14 mouse cellular contexts compared by ENCODE assay signal in genomic region chr2:129330540-129330939, GRCm38 (mm10). TPM values are rescaled to one million over a fixed set of nuclear protein-coding genes. Genes with fewer than 3 reads are reported as not detected.
DNase-seq lines count a peak whose midpoint lies in the region; ATAC-seq lines count a peak whose summit lies in the region.
"Had no signal": no experiment of that assay in that cellular context is flagged by ENCODE, and none has a peak within 500 bp of the region (broad histone marks: within the 10 kb centered on the region; RNA-seq: fewer than 3 reads in every experiment).

No protein-coding gene starts in this region.

- ATAC-seq in heart, embryonic 13.5 days (ENCODE audit: extremely low read depth, insufficient number of reproducible peaks, low FRiP score, low TSS enrichment) = no peak
- ATAC-seq in megakaryocyte, adult 5-6 weeks (ENCODE audit: poor library complexity, severe bottlenecking) = no peak
- ATAC-seq in hematopoietic stem cell, adult 5-6 weeks (replicated peaks in 1 of 2; ENCODE audit: insufficient read depth in 1 of 2, low FRiP score in 2 of 2, low TSS enrichment in 1 of 2, low read depth in 1 of 2, poor library complexity in 2 of 2, severe bottlenecking in 2 of 2) = peak; percentile 29 to 37; a peak in 1 of 4 replicates
- no peak for ATAC-seq in forebrain, embryonic 15.5 days (replicated peaks)

- DNase-seq in heart, postnatal 4 days = no peak
- DNase-seq in lung, postnatal 36 days = peak; percentile 72
- DNase-seq in ovary, postnatal 14 days (ENCODE audit: low spot score) = no peak
- DNase-seq: cerebellum, adult 2 months; gastrocnemius, postnatal 25 days had no signal

- no peaks in the 10 kb centered on the region for H3K36me3 ChIP-seq in heart, embryonic 13.5 days
- peaks cover 4% of the 10 kb centered on the region for H3K36me3 ChIP-seq in megakaryocyte, embryonic 14.5 days (replicated peaks; ENCODE audit: low read length)
- no peaks in the 10 kb centered on the region for H3K36me3 ChIP-seq in forebrain, embryonic 15.5 days
- H3K36me3 ChIP-seq: hindbrain, embryonic 15.5 days had no signal

- H3K4me3 ChIP-seq in heart, embryonic 13.5 days = no peak overlapping the region
- H3K4me3 ChIP-seq in megakaryocyte, embryonic 14.5 days (replicated peaks) = peak overlapping the region; percentile 66
- H3K4me3 ChIP-seq in forebrain, embryonic 15.5 days = no peak overlapping the region
- H3K4me3 ChIP-seq: hindbrain, embryonic 15.5 days had no signal

- no peaks in the 10 kb centered on the region for H3K27me3 ChIP-seq in heart, embryonic 13.5 days (replicated peaks)
- H3K27me3 ChIP-seq in megakaryocyte, embryonic 14.5 days (replicated peaks) = no peaks in the 10 kb centered on the region
- H3K27me3 ChIP-seq in forebrain, embryonic 15.5 days = no peaks in the 10 kb centered on the region
- H3K27me3 ChIP-seq: hindbrain, embryonic 15.5 days had no signal

- H3K4me1 ChIP-seq in heart, embryonic 13.5 days = 0 out of 2 replicates have a peak, but pooled peaks cover 4% of the 10 kb centered on the region
- H3K4me1 ChIP-seq in megakaryocyte, embryonic 14.5 days = peaks cover 86% of the 10 kb centered on the region
- H3K4me1 ChIP-seq in forebrain, embryonic 15.5 days = 0 out of 2 replicates have a peak, but pooled peaks cover 3% of the 10 kb centered on the region
- H3K4me1 ChIP-seq: hindbrain, embryonic 15.5 days had no signal

- no peak overlapping the region for H3K9ac ChIP-seq in heart, embryonic 13.5 days
- no peak overlapping the region for H3K9ac ChIP-seq in forebrain, embryonic 15.5 days (replicated peaks)
- H3K9ac ChIP-seq: hindbrain, embryonic 15.5 days had no signal

- 60% methylated on average over 13 of the region's 13 CpGs for WGBS in heart, embryonic 13.5 days
- 90% methylated on average over 13 of the region's 13 CpGs for WGBS in forebrain, embryonic 15.5 days

- peak overlapping the region; percentile 74 for H3K27ac ChIP-seq in heart, embryonic 13.5 days (replicated peaks)
- no peak overlapping the region for H3K27ac ChIP-seq in forebrain, embryonic 15.5 days (replicated peaks)
- H3K27ac ChIP-seq: hindbrain, embryonic 15.5 days; macrophage had no signal

- no peaks in the 10 kb centered on the region for H3K9me3 ChIP-seq in heart, embryonic 13.5 days
- H3K9me3 ChIP-seq in megakaryocyte, embryonic 14.5 days = no peaks in the 10 kb centered on the region
- H3K9me3 ChIP-seq in forebrain, embryonic 15.5 days = no peaks in the 10 kb centered on the region

- no peak overlapping the region for H3K4me2 ChIP-seq in heart, embryonic 13.5 days
- H3K4me2 ChIP-seq in forebrain, embryonic 15.5 days (replicated peaks) = no peak overlapping the region
- H3K4me2 ChIP-seq: hindbrain, embryonic 15.5 days had no signal

RNA-seq across cellular contexts. Expression of gene Il1a, which starts 20.8 kb away (rescaled TPM):
- polyA plus RNA-seq in heart, embryonic 13.5 days (2015; fragmentation: Nextera tagmentation; extraction: Ambion mirVana) = 0.13 and 0.39 TPM in 2 replicates
- under 1 TPM in 1 of 2 experiments, not detected in 1; 0.14 TPM for total RNA-seq in heart, postnatal 4 days (2021)
- 1.3 TPM in 1 of 2 replicates, not detected in the other for polyA plus RNA-seq in megakaryocyte, embryonic 14.5 days (2012; ENCODE audit: insufficient read depth, low replicate concordance)
- total RNA-seq in megakaryocyte, adult 5-6 weeks (2015) = not detected in 2 replicates
- 0.15 TPM in 1 of 2 replicates, not detected in the other for total RNA-seq in megakaryocyte, adult 5-6 weeks (2017)
- total RNA-seq in hematopoietic stem cell, adult 5-6 weeks (2017) = not detected in 2 replicates
- 0.26 and 0.29 TPM in 2 replicates for polyA plus RNA-seq in forebrain, embryonic 15.5 days (2015; fragmentation: Nextera tagmentation; extraction: Ambion mirVana)
- total RNA-seq: gastrocnemius, postnatal 25 days had no signal

RNA-seq across cellular contexts. Expression of gene Ckap2l, which starts 33.5 kb away (rescaled TPM):
- polyA plus RNA-seq in heart, embryonic 13.5 days (2015; fragmentation: Nextera tagmentation; extraction: Ambion mirVana) = 40.0 and 40.4 TPM in 2 replicates
- 10 to 100 TPM; 37.8 to 45.4 TPM for total RNA-seq in heart, postnatal 4 days (2021)
- 9.6 and 47.7 TPM in 2 replicates for polyA plus RNA-seq in megakaryocyte, embryonic 14.5 days (2012; ENCODE audit: insufficient read depth, low replicate concordance)
- 87.4 and 94.5 TPM in 2 replicates for total RNA-seq in megakaryocyte, adult 5-6 weeks (2015)
- total RNA-seq in megakaryocyte, adult 5-6 weeks (2017) = 63.0 and 74.2 TPM in 2 replicates
- total RNA-seq in hematopoietic stem cell, adult 5-6 weeks (2017) = 39.3 and 48.3 TPM in 2 replicates
- polyA plus RNA-seq in forebrain, embryonic 15.5 days (2015; fragmentation: Nextera tagmentation; extraction: Ambion mirVana) = 22.2 and 24.3 TPM in 2 replicates

RNA-seq across cellular contexts. Expression of gene Il1b, which starts 40.4 kb away (rescaled TPM):
- 0.28 TPM in 1 of 2 replicates, not detected in the other for polyA plus RNA-seq in heart, embryonic 13.5 days (2015; fragmentation: Nextera tagmentation; extraction: Ambion mirVana)
- total RNA-seq in heart, postnatal 4 days (2021) = under 1 TPM in 1 of 2 experiments, not detected in 1; 0.25 TPM
- polyA plus RNA-seq in megakaryocyte, embryonic 14.5 days (2012; ENCODE audit: insufficient read depth, low replicate concordance) = 2.2 and 4.8 TPM in 2 replicates
- 25.9 and 27.7 TPM in 2 replicates for total RNA-seq in megakaryocyte, adult 5-6 weeks (2015)
- 15.8 and 16.8 TPM in 2 replicates for total RNA-seq in megakaryocyte, adult 5-6 weeks (2017)
- 3.0 and 14.1 TPM in 2 replicates for total RNA-seq in hematopoietic stem cell, adult 5-6 weeks (2017)
- not detected in 2 replicates for polyA plus RNA-seq in forebrain, embryonic 15.5 days (2015; fragmentation: Nextera tagmentation; extraction: Ambion mirVana)
- total RNA-seq: gastrocnemius, postnatal 25 days; left cerebral cortex, postnatal 10 days had no signal
- polyA plus RNA-seq: forebrain, embryonic 11.5 days; hindbrain, embryonic 15.5 days had no signal

Comparison
In these comparisons a context has a peak if more than half of its experiments do, and no peak if none do; other contexts are left out.
1. ATAC-seq: peak in hematopoietic stem cell, adult 5-6 weeks (2 of 2); none in heart, embryonic 13.5 days (single experiment), megakaryocyte, adult 5-6 weeks (single experiment) and forebrain, embryonic 15.5 days (single experiment).